Mouse (Mus musculus) kidney, adult 9 months (tissue): ENCODE measurements around the gene Tnfrsf19.

Experiments
- DNase-seq: peaks from one replicate; pipeline ENCODE4 v3.0.0; 2022

Tnfrsf19 gene

GRCm38 (mm10) chr14:61046091-61046681, at the start of gene Tnfrsf19:
TSS of gene Tnfrsf19 (minus strand) at chr14:61046490.
- DNase-seq = peak; percentile 10

GRCm38 (mm10) chr14:61092073-61092472, 45.8 kb upstream of the Tnfrsf19 start:
- no peak for DNase-seq

GRCm38 (mm10) chr14:61090955-61091354, 44.7 kb upstream of the Tnfrsf19 start:
- DNase-seq = no peak

- no peak for DNase-seq
These were observed 41.9 kb upstream of the Tnfrsf19 start for GRCm38 (mm10) chr14:61088187-61088586.

- peak; percentile 30 for DNase-seq
These were observed 39.0 kb upstream of the Tnfrsf19 start for GRCm38 (mm10) chr14:61085325-61085724.

- no peak for DNase-seq
These were observed 23.3 kb upstream of the Tnfrsf19 start for GRCm38 (mm10) chr14:61069555-61069954.

GRCm38 (mm10) chr14:61061729-61062128, 15.4 kb upstream of the Tnfrsf19 start:
- DNase-seq = no peak

GRCm38 (mm10) chr14:61059316-61059945, 13.1 kb upstream of the Tnfrsf19 start:
- no peak for DNase-seq

- no peak for DNase-seq
These were observed 10.7 kb upstream of the Tnfrsf19 start for GRCm38 (mm10) chr14:61056962-61057361.

- DNase-seq = no peak
These were observed 10.2 kb upstream of the Tnfrsf19 start for GRCm38 (mm10) chr14:61056445-61056844.

- no peak for DNase-seq
These were observed 9.6 kb upstream of the Tnfrsf19 start for GRCm38 (mm10) chr14:61055864-61056263.

- DNase-seq = no peak
These were observed 5.9 kb upstream of the Tnfrsf19 start for GRCm38 (mm10) chr14:61052163-61052562.

- DNase-seq = no peak
These were observed 722 bp downstream of the Tnfrsf19 start for GRCm38 (mm10) chr14:61045446-61046090.

- DNase-seq = no peak
These were observed 2.0 kb downstream of the Tnfrsf19 start for GRCm38 (mm10) chr14:61044316-61044715.

- DNase-seq = no peak
These were observed 2.6 kb downstream of the Tnfrsf19 start for GRCm38 (mm10) chr14:61043511-61044310.

GRCm38 (mm10) chr14:61042291-61042690, 4.0 kb downstream of the Tnfrsf19 start:
- no peak for DNase-seq

GRCm38 (mm10) chr14:61040236-61040635, 6.1 kb downstream of the Tnfrsf19 start:
- DNase-seq = no peak

GRCm38 (mm10) chr14:61038082-61038472, 8.2 kb downstream of the Tnfrsf19 start:
- DNase-seq = no peak

- peak; percentile 5 for DNase-seq
These were observed 8.8 kb downstream of the Tnfrsf19 start for GRCm38 (mm10) chr14:61037321-61038081.

GRCm38 (mm10) chr14:61030366-61030765, 15.9 kb downstream of the Tnfrsf19 start:
- no peak for DNase-seq

- no peak for DNase-seq
These were observed 22.3 kb downstream of the Tnfrsf19 start for GRCm38 (mm10) chr14:61024006-61024405.

- DNase-seq = no peak
These were observed 23.9 kb downstream of the Tnfrsf19 start for GRCm38 (mm10) chr14:61022383-61022782.

GRCm38 (mm10) chr14:61020968-61021367, 25.3 kb downstream of the Tnfrsf19 start:
- no peak for DNase-seq
